7 mouse cellular contexts compared by ENCODE assay signal in the genomic region with DNA sequence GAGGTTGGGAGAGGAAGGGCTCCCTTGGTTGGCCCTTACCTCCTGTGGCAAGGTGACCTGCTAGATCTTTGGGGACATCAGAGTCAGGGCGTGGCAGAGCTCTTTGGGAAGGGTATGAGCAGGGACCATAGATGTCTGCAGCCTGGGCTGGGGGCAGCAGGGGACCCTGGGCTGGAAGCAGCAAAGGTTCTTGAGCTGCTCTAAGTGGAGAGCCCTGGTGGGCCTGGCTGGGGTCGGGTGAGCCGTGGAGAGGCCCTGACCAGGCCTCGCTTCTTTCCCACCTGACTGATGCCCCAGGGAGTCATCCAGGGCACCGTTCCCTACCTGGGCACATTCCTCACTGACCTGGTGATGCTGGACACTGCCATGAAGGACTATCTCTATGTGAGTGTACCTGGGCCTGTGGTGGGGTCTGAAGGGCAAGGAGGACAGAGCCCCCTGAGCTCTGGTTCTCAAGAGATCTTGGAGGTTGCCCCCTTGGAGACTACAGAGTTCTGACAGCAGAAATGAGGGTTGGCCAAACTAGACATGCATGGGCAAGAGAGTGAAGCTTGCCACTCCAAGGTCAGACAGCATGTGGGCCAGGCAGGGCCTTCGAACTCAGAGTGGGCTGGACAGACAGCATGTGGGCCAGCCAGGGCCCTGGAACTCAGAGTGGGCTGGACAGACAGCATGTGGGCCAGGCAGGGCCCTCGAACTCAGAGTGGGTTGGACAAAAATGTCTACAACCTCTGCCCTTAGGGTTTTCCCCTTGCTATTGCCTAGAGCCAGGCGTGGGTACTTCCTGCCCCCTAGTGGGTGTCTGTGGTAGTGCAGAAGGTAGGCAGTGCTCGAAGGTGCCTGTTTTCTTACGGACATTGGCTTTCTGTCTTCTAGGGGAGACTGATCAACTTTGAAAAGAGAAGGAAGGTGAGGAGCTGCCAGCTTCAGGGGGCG. TPM values are rescaled to one million over a fixed set of nuclear protein-coding genes. Genes with fewer than 3 reads are reported as not detected.
A peak's percentile ranks its signal among the peaks of the same experiment; 100 is the strongest.
DNase-seq lines count a peak whose midpoint lies in the region; ATAC-seq and TF ChIP-seq lines count a peak whose summit lies in the region.

No protein-coding gene starts in this region.

- no peak overlapping the region for H3K4me2 ChIP-seq in limb, embryonic 11.5 days (ENCODE audit: low read depth, severe bottlenecking)
- no peak overlapping the region for H3K4me2 ChIP-seq in midbrain, postnatal 0 days (ENCODE audit: low read depth, low read length, poor library complexity, severe bottlenecking)

- H3K27me3 ChIP-seq in limb, embryonic 11.5 days (ENCODE audit: control insufficient read depth, insufficient read depth, low read length): no peaks in the 10 kb centered on the region
- H3K27me3 ChIP-seq in midbrain, postnatal 0 days (ENCODE audit: insufficient read depth, low read length): no peaks in the 10 kb centered on the region

- intact Hi-C loops in gastrocnemius, adult 2 months (cut with DNase I): loop anchor here (1.0 to 2.0 kb wide), 2 partner anchors 30 to 35 kb away; a partner anchor contains a TSS

- peak overlapping the region; percentile 31; the same call in 1 of the 2 replicates for H3K27ac ChIP-seq in gastrocnemius, adult 2 months
- H3K27ac ChIP-seq in limb, embryonic 11.5 days (replicated peaks; ENCODE audit: low read depth, low read length): no peak overlapping the region
- H3K27ac ChIP-seq in midbrain, postnatal 0 days (ENCODE audit: low read depth, low read length): no peak overlapping the region

- H3K9me3 ChIP-seq in limb, embryonic 11.5 days (ENCODE audit: control insufficient read depth, low read length): no peaks in the 10 kb centered on the region
- no peaks in the 10 kb centered on the region for H3K9me3 ChIP-seq in midbrain, postnatal 0 days (ENCODE audit: low read length)

- DNase-seq in adipocyte (ENCODE audit: low spot score): peak; percentile 80
- DNase-seq in cerebellum, postnatal 36 days: peak; percentile 87 to 92
- peak; percentile 89 for DNase-seq in gastrocnemius, adult 2 months
- DNase-seq in limb, embryonic 11.5 days (ENCODE audit: low spot score): peak; percentile 91
- peak; percentile 78 for DNase-seq in midbrain, postnatal 0 days (ENCODE audit: low spot score)
- peak; percentile 82 to 90 for DNase-seq in spleen, postnatal 10 days (ENCODE audit: low spot score in 2 of 2)

- WGBS in limb, embryonic 11.5 days: 56% methylated on average over 11 of the region's 11 CpGs
- 59% methylated on average over 11 of the region's 11 CpGs for WGBS in midbrain, postnatal 0 days

- H3K9ac ChIP-seq in limb, embryonic 11.5 days (ENCODE audit: low read length): no peak overlapping the region
- no peak overlapping the region for H3K9ac ChIP-seq in midbrain, postnatal 0 days (replicated peaks; ENCODE audit: low read length, poor library complexity, severe bottlenecking)

- no peaks in the 10 kb centered on the region for H3K4me1 ChIP-seq in limb, embryonic 11.5 days (ENCODE audit: control insufficient read depth, insufficient read depth, low read length)
- H3K4me1 ChIP-seq in midbrain, postnatal 0 days (ENCODE audit: insufficient read depth, low read length): no peaks in the 10 kb centered on the region

- no peak overlapping the region for H3K4me3 ChIP-seq in gastrocnemius, adult 2 months
- H3K4me3 ChIP-seq in limb, embryonic 11.5 days (ENCODE audit: low read depth, low read length): no peak overlapping the region
- H3K4me3 ChIP-seq in midbrain, postnatal 0 days (ENCODE audit: low read depth, low read length): no peak overlapping the region

- peak; percentile 96 for TF ChIP-seq CTCF in gastrocnemius, adult 2 months (IDR thresholded peaks at IDR 0.05)
- peak; percentile 98 for TF ChIP-seq CTCF in midbrain, postnatal 0 days (IDR thresholded peaks at IDR 0.05)

- H3K36me3 ChIP-seq in limb, embryonic 11.5 days (ENCODE audit: control insufficient read depth, insufficient read depth, low read length): peaks cover 25% of the 10 kb centered on the region; the same call in 1 of the 2 replicates
- H3K36me3 ChIP-seq in midbrain, postnatal 0 days (ENCODE audit: insufficient read depth, low read length): peaks cover 91% of the 10 kb centered on the region

- ATAC-seq in inflammation-experienced regulatory T-cells, adult 6 months: peak; percentile 85
- ATAC-seq in limb, embryonic 11.5 days (ENCODE audit: insufficient number of reproducible peaks, low FRiP score, low TSS enrichment, low read depth): peak; percentile 45; the same call in 1 of the 2 replicates
- no peak for ATAC-seq in midbrain, postnatal 0 days (ENCODE audit: low FRiP score)

RNA-seq across cellular contexts. Expression of a gene that starts 15.7 kb away (rescaled TPM):
- total RNA-seq in gastrocnemius, adult 2 months (2021): not detected
- not detected for polyA plus RNA-seq in inflammation-experienced regulatory T-cells, adult 6 months (2017; shearing (Covaris generic))
- polyA plus RNA-seq in limb, embryonic 11.5 days (2014; fragmentation: Nextera tagmentation; extraction: Ambion mirVana): not detected in 2 replicates
- total RNA-seq in midbrain, postnatal 0 days (2014; rRNA removed): not detected in 2 replicates
- polyA plus RNA-seq in midbrain, postnatal 0 days (2015; fragmentation: Nextera tagmentation; extraction: Ambion mirVana): not detected in 2 replicates

RNA-seq across cellular contexts. Expression of a gene that starts 34.6 kb away (rescaled TPM):
- 10 to 100 TPM in 1 of 2 experiments, 1 to 10 TPM in 1; 9.9 to 10.1 TPM for total RNA-seq in gastrocnemius, adult 2 months (2021)
- polyA plus RNA-seq in inflammation-experienced regulatory T-cells, adult 6 months (2017; shearing (Covaris generic)): 1 to 10 TPM; 5.7 to 7.5 (median 5.9) TPM
- polyA plus RNA-seq in limb, embryonic 11.5 days (2014; fragmentation: Nextera tagmentation; extraction: Ambion mirVana): 37.3 and 43.1 TPM in 2 replicates
- total RNA-seq in midbrain, postnatal 0 days (2014; rRNA removed): 212 and 292 TPM in 2 replicates
- 82.1 and 84.6 TPM in 2 replicates for polyA plus RNA-seq in midbrain, postnatal 0 days (2015; fragmentation: Nextera tagmentation; extraction: Ambion mirVana)

RNA-seq across cellular contexts. Expression of a gene that starts 36.0 kb away (rescaled TPM):
- 1 to 10 TPM; 7.2 to 8.0 TPM for total RNA-seq in gastrocnemius, adult 2 months (2021)
- polyA plus RNA-seq in inflammation-experienced regulatory T-cells, adult 6 months (2017; shearing (Covaris generic)): 10 to 100 TPM; 11.3 to 17.4 (median 16.2) TPM
- 48.6 and 48.9 TPM in 2 replicates for polyA plus RNA-seq in limb, embryonic 11.5 days (2014; fragmentation: Nextera tagmentation; extraction: Ambion mirVana)
- 23.3 and 26.7 TPM in 2 replicates for total RNA-seq in midbrain, postnatal 0 days (2014; rRNA removed)
- polyA plus RNA-seq in midbrain, postnatal 0 days (2015; fragmentation: Nextera tagmentation; extraction: Ambion mirVana): 29.3 and 33.5 TPM in 2 replicates

RNA-seq across cellular contexts. Expression of a gene that starts 41.6 kb away (rescaled TPM):
- under 1 TPM in 1 of 2 experiments, not detected in 1; 0.98 TPM for total RNA-seq in gastrocnemius, adult 2 months (2021)
- not detected for polyA plus RNA-seq in inflammation-experienced regulatory T-cells, adult 6 months (2017; shearing (Covaris generic))
- polyA plus RNA-seq in limb, embryonic 11.5 days (2014; fragmentation: Nextera tagmentation; extraction: Ambion mirVana): not detected in 2 replicates
- not detected in 2 replicates for total RNA-seq in midbrain, postnatal 0 days (2014; rRNA removed)
- polyA plus RNA-seq in midbrain, postnatal 0 days (2015; fragmentation: Nextera tagmentation; extraction: Ambion mirVana): 3.6 and 4.0 TPM in 2 replicates

RNA-seq across cellular contexts. Expression of a gene that starts 50.8 kb away (rescaled TPM):
- 1 to 10 TPM in 1 of 2 experiments, under 1 TPM in 1; 0.56 to 1.1 TPM for total RNA-seq in gastrocnemius, adult 2 months (2021)
- not detected for polyA plus RNA-seq in inflammation-experienced regulatory T-cells, adult 6 months (2017; shearing (Covaris generic))
- not detected in 2 replicates for polyA plus RNA-seq in limb, embryonic 11.5 days (2014; fragmentation: Nextera tagmentation; extraction: Ambion mirVana)
- total RNA-seq in midbrain, postnatal 0 days (2014; rRNA removed): 3.3 and 5.4 TPM in 2 replicates
- 0.75 and 0.81 TPM in 2 replicates for polyA plus RNA-seq in midbrain, postnatal 0 days (2015; fragmentation: Nextera tagmentation; extraction: Ambion mirVana)
